Mouse (Mus musculus): Measurements from ENCODE around the gene Abca7. TPM values are rescaled to one million over a fixed set of nuclear protein-coding genes. Genes with fewer than 3 reads are reported as not detected.

The Abca7 gene
- total RNA-seq, 2 experiments from 2014 or later: 10.7 to 11.0 TPM

DNA sequence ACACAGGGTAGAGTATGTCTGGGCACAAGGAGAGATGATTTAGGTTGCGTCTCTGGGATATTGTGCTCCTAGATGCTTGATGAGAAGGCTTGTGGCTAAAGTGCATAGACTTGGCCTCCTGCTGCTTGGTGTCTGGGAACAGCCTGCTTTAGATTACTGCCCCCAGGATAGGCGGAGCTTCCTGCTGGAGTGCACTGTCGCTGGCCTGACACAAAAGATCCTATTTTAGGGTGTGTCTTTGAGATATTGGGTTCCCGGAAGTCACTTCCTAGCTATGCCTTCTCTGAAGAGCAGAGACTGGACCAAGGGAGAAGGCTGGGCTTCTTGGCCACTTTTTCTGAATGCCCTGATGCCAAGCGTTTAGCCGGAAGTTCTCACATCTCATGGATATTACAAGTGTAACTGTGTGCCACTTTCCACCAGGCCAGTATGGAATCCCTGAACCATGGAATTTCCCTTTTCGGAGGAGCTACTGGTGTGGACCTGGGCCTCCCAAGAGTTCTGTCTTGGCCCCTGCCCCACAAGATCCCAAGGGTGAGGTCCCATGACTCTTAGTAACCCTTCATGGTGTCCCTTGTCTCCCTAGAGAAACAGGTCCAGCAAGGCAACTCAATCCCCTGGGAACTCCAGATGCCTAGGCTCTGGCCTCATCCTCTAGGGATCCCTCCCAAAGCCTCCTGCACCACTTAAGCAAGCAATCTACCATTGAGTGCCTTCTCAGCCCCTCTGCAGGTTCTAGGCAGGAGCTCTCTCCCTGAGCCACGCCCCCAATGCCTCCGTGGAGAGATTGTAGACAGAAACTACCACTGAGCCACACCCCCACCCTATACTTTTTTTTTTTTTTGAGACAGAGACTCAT is 7.3 kb downstream of the Abca7 start:
- no peak for DNase-seq (ENCODE audit: low spot score in 2 of 2)
- Histone ChIP-seq H3K27ac (0 out of 2 replicates have a peak overlapping the region, but pooled peaks have one; percentile 43), H3K4me3 (no peak overlapping the region)
- TF ChIP-seq CTCF (conservative IDR thresholded peaks at IDR 0.05): no peak

DNA sequence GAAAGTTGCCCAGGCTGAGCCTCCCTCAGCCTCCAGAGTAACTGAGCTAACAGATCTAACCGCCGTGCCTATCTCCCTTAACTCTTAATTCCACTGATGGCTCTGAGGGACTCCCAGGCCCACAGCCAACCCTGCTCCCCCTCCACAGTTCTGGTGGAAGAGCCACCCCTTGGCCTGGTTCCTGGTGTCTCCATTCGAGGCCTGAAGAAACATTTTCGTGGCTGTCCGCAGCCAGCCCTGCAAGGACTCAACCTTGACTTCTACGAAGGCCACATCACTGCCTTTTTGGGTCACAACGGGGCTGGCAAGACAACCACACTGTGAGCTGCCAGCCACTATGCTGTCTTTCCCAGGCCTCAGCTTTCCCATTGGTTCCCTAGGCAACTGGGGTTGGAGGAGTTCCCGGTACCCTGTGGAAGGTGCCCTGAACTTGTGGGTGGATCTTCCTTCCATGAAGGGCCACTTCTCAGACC is 8.0 kb downstream of the Abca7 start:
- no peak for DNase-seq (ENCODE audit: low spot score in 2 of 2)
- Histone ChIP-seq H3K4me3 (no peak overlapping the region), H3K27ac (no peak overlapping the region)
- TF ChIP-seq CTCF (conservative IDR thresholded peaks at IDR 0.05): no peak

DNA sequence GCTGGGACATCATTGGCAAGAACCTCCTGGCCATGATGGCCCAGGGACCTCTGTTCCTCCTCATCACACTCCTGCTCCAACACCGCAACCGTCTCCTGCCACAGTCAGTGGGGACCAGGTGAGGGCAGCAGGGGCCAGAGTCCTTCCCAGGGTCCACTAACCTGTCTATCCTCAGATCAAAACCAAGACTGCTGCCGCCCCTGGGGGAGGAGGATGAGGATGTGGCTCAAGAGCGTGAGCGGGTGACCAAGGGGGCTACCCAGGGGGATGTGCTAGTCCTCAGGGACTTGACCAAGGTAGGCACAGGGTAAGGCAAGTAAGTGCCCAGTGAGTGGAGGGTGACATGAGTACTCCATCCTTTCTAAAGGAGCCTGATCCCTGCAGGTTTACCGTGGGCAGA is 15.4 kb downstream of the Abca7 start:
- no peak overlapping the region for H3K4me3 ChIP-seq
- no peak for TF ChIP-seq CTCF (conservative IDR thresholded peaks at IDR 0.05)
- no peak for DNase-seq (ENCODE audit: low spot score in 2 of 2)
- no peak overlapping the region for H3K27ac ChIP-seq

DNA sequence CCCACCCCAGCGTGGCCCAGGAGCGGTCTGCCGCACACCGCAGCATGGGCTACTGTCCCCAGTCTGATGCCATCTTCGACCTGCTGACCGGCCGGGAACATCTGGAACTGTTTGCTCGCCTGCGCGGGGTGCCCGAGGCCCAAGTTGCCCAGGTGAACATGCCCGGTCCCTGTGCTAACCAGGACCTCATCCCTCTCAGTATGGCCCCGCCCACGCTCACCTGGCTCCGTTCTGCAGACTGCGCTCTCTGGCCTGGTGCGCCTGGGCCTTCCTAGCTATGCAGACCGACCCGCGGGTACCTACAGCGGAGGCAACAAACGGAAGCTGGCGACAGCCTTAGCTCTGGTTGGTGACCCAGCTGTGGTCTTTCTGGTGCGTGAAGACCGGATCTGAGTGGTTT is 17.3 kb downstream of the Abca7 start:
- H3K4me3 ChIP-seq: no peak overlapping the region
- no peak overlapping the region for H3K27ac ChIP-seq
- TF ChIP-seq CTCF (conservative IDR thresholded peaks at IDR 0.05): no peak
- DNase-seq (ENCODE audit: low spot score in 2 of 2): no peak

DNA sequence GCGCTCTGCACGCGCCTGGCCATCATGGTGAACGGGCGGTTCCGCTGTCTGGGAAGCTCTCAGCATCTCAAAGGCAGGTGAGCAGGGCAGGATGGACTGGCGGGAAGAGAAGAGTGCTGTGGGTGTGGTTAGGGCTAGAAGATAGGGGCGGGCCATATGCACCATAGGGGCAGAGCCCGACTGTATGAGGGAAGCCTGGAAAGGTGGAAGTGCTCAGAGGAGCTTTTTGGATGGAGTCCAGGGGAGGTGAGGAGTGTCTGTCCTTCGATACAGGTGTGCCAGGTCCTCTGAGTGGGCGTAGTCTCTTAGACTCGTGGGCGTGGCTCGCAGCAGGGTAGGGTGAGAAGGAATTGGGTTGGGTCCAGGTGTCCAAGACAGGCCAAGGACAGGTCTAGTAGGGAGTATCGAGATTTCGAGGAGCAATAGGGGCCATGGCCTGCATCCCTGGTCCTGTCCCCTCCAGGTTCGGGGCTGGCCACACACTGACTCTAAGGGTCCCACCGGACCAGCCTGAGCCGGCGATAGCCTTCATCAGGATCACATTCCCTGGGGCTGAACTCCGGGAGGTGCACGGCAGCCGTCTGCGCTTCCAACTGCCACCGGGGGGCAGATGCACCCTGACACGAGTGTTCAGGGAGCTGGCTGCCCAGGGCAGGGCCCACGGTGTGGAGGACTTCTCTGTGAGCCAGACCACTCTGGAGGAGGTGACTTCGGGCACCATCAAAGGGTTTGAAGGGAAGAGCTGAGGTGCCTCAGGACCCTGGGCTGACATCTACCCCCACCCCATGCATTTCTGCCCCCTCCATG is 18.4 kb downstream of the Abca7 start:
- H3K27ac ChIP-seq: no peak overlapping the region
- no peak overlapping the region for H3K4me3 ChIP-seq
- DNase-seq (ENCODE audit: low spot score in 2 of 2): no peak
- TF ChIP-seq CTCF (conservative IDR thresholded peaks at IDR 0.05): peak; percentile 39

DNA sequence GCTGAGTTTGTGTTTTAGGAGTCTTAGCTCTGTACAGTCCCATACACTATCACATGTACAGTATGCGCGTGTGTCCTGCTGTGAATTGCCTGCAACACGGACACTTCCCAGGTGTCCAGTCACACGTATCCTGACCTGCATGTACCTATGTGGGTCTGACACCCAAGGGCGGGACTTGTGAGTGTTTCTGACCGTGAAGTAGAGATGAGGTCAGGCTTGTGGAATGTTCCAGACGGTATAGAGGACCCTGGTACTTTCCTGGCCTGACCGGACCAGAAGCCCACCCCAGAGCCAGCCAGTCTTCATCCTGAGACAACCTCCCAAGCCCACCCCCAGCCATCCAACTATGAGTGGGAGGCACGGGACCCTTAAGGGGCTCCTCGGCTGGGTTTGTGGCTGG is 19.3 kb downstream of the Abca7 start:
- Histone ChIP-seq H3K27ac (no peak overlapping the region), H3K4me3 (no peak overlapping the region)
- no peak for TF ChIP-seq CTCF (conservative IDR thresholded peaks at IDR 0.05)
- DNase-seq (ENCODE audit: low spot score in 2 of 2): no peak

DNA sequence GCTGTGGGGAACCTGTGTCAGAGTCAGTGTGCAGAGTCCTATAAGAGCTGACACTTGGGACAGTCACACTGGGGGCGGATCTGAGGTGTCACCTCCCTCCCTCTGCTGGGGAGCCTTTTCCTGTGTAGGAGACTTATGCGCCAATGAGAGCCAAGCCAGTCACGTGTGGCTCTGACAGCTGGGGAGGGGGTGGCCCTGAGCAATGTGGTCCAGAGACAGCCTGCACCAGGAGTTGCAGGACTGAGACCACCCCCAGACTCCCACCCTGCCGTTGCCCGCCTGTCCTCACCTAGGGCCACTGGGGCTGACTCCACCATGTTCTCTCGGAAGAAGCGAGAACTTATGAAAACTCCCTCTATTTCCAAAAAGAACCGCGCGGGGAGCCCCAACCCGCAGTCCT is 20.2 kb downstream of the Abca7 start, which contains the start of gene Arhgap45:
Arhgap45 (plus strand) TSS at position 143 of the 400 bp plus-strand sequence.
- no peak for TF ChIP-seq CTCF (conservative IDR thresholded peaks at IDR 0.05)
- Histone ChIP-seq H3K27ac (peak within 1 kb of the TSS; percentile 14; the same call in 1 of the 2 replicates), H3K4me3 (no peak within 1 kb of the TSS; the same call in 1 of the 2 replicates)
- DNase-seq (ENCODE audit: low spot score in 2 of 2): no peak

DNA sequence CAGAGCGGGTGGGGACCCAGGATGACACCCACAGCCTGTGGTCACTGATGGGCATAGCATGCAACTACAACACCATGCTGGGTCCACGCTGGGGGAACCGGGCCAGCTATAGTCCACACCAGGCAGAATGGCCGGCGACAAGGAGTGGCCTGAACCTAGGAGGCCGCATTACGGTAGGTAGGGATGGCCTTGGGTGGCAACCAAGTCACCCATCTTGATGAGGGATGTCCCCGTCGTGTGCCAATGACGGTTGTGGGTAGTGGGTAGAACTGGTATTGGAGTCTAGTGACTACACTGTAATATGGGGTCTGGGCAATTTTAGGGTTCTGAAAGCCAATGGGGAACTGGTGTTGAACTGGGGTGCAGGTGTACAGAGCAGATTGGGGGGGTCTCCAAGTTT is 20.6 kb downstream of the Abca7 start:
- H3K4me3 ChIP-seq: no peak overlapping the region; the same call in 1 of the 2 replicates
- no peak for TF ChIP-seq CTCF (conservative IDR thresholded peaks at IDR 0.05)
- DNase-seq (ENCODE audit: low spot score in 2 of 2): no peak
- peak overlapping the region; percentile 14; the same call in 1 of the 2 replicates for H3K27ac ChIP-seq

DNA sequence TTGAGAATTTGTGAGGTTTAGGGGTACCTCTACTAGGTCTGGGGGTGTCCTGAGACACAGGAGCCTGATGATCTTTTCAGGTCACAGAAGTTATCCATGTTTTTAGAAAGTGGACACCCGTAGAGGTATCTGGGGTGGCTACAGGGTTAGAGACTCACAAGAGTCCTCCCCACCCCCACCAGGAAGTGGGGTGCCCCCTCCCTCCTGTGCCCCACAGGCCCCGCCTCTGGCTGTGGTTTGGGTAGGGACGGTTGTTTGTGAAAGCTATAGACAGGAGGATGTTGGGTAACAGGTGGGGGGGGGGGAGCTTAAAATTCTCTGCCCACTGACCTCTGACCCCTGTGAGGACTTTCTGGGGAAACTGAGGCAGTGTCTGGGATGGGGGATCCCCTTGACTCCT is 21.1 kb downstream of the Abca7 start:
- H3K27ac ChIP-seq: peak overlapping the region; percentile 14; the same call in 1 of the 2 replicates
- DNase-seq (ENCODE audit: low spot score in 2 of 2): no peak
- no peak for TF ChIP-seq CTCF (conservative IDR thresholded peaks at IDR 0.05)

DNA sequence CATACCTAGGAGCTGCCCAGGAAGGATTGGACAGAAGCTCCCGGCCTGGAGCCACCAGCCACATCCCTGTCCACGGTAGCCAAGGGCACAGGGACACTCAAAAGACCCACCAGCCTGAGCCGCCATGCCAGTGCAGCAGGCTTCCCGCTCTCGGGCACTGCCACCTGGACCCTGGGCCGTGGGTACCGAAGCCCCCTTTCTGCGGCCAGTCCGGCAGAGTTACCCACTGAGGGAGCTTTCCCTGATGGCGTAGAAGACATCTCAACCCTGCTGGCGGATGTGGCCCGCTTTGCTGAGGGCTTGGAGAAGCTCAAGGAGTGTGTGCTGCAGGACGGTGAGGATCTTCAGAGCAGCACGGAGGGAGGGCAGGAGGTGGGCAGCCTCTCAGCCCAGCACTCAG is 21.5 kb downstream of the Abca7 start:
- Histone ChIP-seq H3K4me3 (no peak overlapping the region), H3K27ac (0 out of 2 replicates have a peak overlapping the region, but pooled peaks have one; percentile 14)
- DNase-seq (ENCODE audit: low spot score in 2 of 2): no peak
- no peak for TF ChIP-seq CTCF (conservative IDR thresholded peaks at IDR 0.05)

More for the DNA sequence above, 21.1 kb downstream of the Abca7 start:
- no peak overlapping the region; the same call in 1 of the 2 replicates for H3K4me3 ChIP-seq

DNA sequence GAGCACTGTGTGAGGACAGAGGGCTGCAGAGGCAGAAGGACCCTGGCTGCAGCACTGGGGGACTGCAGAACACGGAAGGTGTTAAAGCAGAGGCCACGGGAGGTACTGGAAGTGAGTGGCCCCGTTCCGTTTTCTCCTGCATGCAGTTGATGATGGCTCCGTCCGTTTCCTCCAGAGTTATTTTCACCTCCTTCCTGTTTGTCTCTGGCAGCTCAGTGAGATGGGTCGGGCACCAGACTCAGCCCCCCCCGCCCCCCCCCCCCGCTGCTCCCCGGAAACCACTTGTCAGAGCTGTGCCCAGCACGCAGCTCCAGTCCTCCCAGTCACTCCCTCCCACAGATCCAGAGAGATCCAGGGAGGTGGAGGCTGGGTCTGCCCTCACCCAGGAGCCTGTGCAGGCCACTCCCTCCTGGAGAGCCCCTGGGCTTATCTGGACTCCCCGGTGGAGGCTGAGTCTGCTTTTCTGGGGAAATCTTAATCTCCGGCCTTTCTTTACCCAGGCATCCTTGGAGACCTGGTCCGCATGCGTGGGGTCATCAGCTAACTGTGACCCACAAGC is 22.5 kb downstream of the Abca7 start:
- no peak for DNase-seq (ENCODE audit: low spot score in 2 of 2)
- Histone ChIP-seq H3K27ac (peak overlapping the region; percentile 10; the same call in 1 of the 2 replicates), H3K4me3 (no peak overlapping the region)
- peak; percentile 12 for TF ChIP-seq CTCF (conservative IDR thresholded peaks at IDR 0.05)

DNA sequence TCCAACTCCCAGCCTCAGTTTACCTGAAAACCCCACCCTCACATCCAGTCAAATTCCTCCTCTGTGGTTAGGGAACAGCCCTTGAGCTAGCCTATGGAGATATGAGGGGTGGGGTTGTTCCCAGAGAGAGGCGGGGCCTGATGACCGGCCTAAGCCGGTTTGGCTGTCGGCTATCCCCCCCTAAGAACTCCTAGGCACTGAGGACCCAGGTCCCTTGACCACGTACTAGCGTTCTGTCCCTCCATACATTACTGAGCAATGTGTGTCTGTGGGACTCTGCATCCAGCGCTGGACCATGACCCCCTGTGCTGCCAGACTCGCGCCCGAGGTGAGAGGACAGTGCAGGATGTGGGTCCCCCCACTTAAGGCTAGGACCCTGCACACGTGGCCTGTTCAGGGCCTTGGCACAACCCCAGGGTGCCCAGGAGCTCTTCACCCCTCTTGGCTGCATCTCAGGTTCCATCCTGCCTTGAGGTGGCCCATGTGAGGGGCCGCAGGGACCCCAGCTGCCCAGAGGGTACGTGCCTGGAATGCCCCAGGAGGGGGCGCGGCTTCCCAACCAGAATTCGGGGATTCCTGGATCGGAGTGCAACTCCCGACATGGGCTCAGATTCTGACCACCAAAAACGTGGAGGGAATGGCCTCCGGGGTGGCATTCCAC is 23.3 kb downstream of the Abca7 start:
- 0 out of 2 replicates have a peak, but pooled peaks have one; percentile 15 for TF ChIP-seq CTCF (conservative IDR thresholded peaks at IDR 0.05)
- Histone ChIP-seq H3K27ac (peak overlapping the region; percentile 10; the same call in 1 of the 2 replicates), H3K4me3 (no peak overlapping the region)
- no peak for DNase-seq (ENCODE audit: low spot score in 2 of 2)
